In the genomic region with DNA sequence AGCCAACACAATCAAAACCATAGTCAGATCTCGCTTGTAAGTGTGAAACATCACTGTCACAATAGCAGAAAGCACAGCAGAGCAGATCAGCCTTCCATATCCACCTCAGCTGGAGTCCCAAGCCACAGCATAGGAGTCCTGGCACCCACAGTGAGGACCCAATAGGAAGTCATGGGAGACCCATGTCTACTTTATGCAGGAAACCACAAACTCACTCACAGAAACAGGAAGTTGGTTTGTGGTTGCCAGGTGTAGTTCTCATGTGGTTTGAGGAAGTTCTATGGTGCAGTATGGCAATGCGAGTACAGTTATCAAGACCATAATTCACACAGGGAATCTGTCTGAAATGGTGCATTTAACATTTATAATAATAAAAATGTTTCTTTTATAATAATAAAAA, we compare ENCODE assay signal across 17 mouse cellular contexts.
DNase-seq lines count a peak whose midpoint lies in the region; ATAC-seq lines count a peak whose summit lies in the region.
"Had no signal": no experiment of that assay in that cellular context is flagged by ENCODE, and none has a peak within 500 bp of the region (broad histone marks: within the 10 kb centered on the region; RNA-seq: fewer than 3 reads in every experiment).

No protein-coding gene starts in this region.

- H3K9ac ChIP-seq in forebrain, embryonic 13.5 days: no peak overlapping the region
- H3K9ac ChIP-seq: embryonic facial prominence, embryonic 15.5 days; forebrain, embryonic 15.5 days; limb, embryonic 13.5 days had no signal

- H3K27me3 ChIP-seq in forebrain, embryonic 10.5 days (ENCODE audit: poor library complexity, severe bottlenecking): no peaks in the 10 kb centered on the region
- no peaks in the 10 kb centered on the region for H3K27me3 ChIP-seq in forebrain, embryonic 13.5 days
- H3K27me3 ChIP-seq: embryonic facial prominence, embryonic 15.5 days; forebrain, embryonic 15.5 days; limb, embryonic 13.5 days had no signal

- H3K27ac ChIP-seq in forebrain, embryonic 10.5 days: no peak overlapping the region
- H3K27ac ChIP-seq in forebrain, embryonic 13.5 days: no peak overlapping the region
- H3K27ac ChIP-seq: embryonic facial prominence, embryonic 15.5 days; forebrain, embryonic 15.5 days; limb, embryonic 13.5 days had no signal

- H3K4me1 ChIP-seq in forebrain, embryonic 10.5 days: peaks cover 3% of the 10 kb centered on the region; the same call in 1 of the 2 replicates
- H3K4me1 ChIP-seq in forebrain, embryonic 13.5 days: 0 out of 2 replicates have a peak, but pooled peaks cover 1% of the 10 kb centered on the region

- DNase-seq in forebrain, embryonic 10.5 days (ENCODE audit: extremely low spot score, low spot score): peak; percentile 6
- peak; percentile 84 for DNase-seq in A20 (ENCODE audit: low read depth, low spot score)
- DNase-seq in thymus, adult 18-20 months: peak; percentile 8 to 56
- DNase-seq in cerebellum, adult 11-12 months: no peak
- no peak for DNase-seq in embryo, embryonic 10 days (ENCODE audit: low spot score)
- DNase-seq in left cerebral cortex, adult 11 months (ENCODE audit: low spot score): no peak
- DNase-seq: adrenal gland, adult 8-10 months; cerebellum, postnatal 25 days; gastrocnemius, postnatal 10 days; lung, postnatal 14 days; midbrain, embryonic 14.5 days had no signal

- H3K4me3 ChIP-seq in forebrain, embryonic 10.5 days: no peak overlapping the region
- no peak overlapping the region for H3K4me3 ChIP-seq in forebrain, embryonic 13.5 days
- H3K4me3 ChIP-seq: embryonic facial prominence, embryonic 15.5 days; forebrain, embryonic 15.5 days; limb, embryonic 13.5 days had no signal

- H3K4me2 ChIP-seq in forebrain, embryonic 13.5 days: no peak overlapping the region
- H3K4me2 ChIP-seq: embryonic facial prominence, embryonic 15.5 days; forebrain, embryonic 15.5 days; limb, embryonic 13.5 days had no signal

- WGBS in forebrain, embryonic 10.5 days: 75% methylated on average over 2 of the region's 2 CpGs
- WGBS in forebrain, embryonic 13.5 days: 87% methylated on average over 2 of the region's 2 CpGs

- H3K9me3 ChIP-seq in forebrain, embryonic 10.5 days: peaks cover 14% of the 10 kb centered on the region
- peaks cover 11% of the 10 kb centered on the region; the same call in 1 of the 2 replicates for H3K9me3 ChIP-seq in forebrain, embryonic 13.5 days (replicated peaks)
- H3K9me3 ChIP-seq: embryonic facial prominence, embryonic 15.5 days; forebrain, embryonic 15.5 days had no signal

- no peak for ATAC-seq in forebrain, embryonic 13.5 days
- peak; percentile 93 for ATAC-seq in granulocyte monocyte progenitor cell, adult 5-6 weeks (replicated peaks; ENCODE audit: poor library complexity, severe bottlenecking)
- ATAC-seq: forebrain, embryonic 15.5 days; hindbrain, embryonic 16.5 days had no signal

- no peaks in the 10 kb centered on the region for H3K36me3 ChIP-seq in forebrain, embryonic 10.5 days (replicated peaks)
- H3K36me3 ChIP-seq in forebrain, embryonic 13.5 days (ENCODE audit: poor library complexity, severe bottlenecking): no peaks in the 10 kb centered on the region
- H3K36me3 ChIP-seq: embryonic facial prominence, embryonic 15.5 days; forebrain, embryonic 15.5 days; limb, embryonic 13.5 days had no signal

Comparison
In these comparisons a context has a peak if more than half of its experiments do, and no peak if none do; other contexts are left out.
1. DNase-seq: peak in forebrain, embryonic 10.5 days (single experiment), A20 (single experiment) and thymus, adult 18-20 months (2 of 2); none in cerebellum, adult 11-12 months (single experiment), embryo, embryonic 10 days (single experiment) and left cerebral cortex, adult 11 months (single experiment).